Mouse (Mus musculus) adipose tissue, adult 10 weeks (tissue): ENCODE data around the gene Sat1. TPM values are rescaled to one million over a fixed set of nuclear protein-coding genes. Genes with fewer than 3 reads are reported as not detected.

Experiments used
- polyA plus RNA-seq: library from polyadenylated mRNA; stranded (reverse); fragments of 350-450 nt; fragmentation: Illumina TruSeq; extraction: RNeasy Lipid Tissue Mini Kit (QIAGEN cat#74804); gene quantifications from one replicate; pipeline ENCODE4 v1.2.3, GENCODE M21; 2014; ENCODE audit warnings: low read depth, low replicate concordance

Sat1 gene
- polyA plus RNA-seq: 513 TPM

GRCm38 (mm10) chrX:155216271-155216670 is at the start of gene Sat1:
Gene Sat1 (minus strand): TSS chrX:155216449.

GRCm38 (mm10) chrX:155262235-155262914 is 46.1 kb upstream of the Sat1 start, which contains the start of gene Acot9:
Gene Acot9 (plus strand): TSS chrX:155262443.

Other genes starting within 250 kb of the Sat1 start
- not detected for gene Magea8, start 220.6 kb downstream of the Sat1 start, polyA plus RNA-seq
- gene Magea5, start 153.3 kb downstream of the Sat1 start, polyA plus RNA-seq: not detected
- not detected for gene Magea1, start 126.7 kb downstream of the Sat1 start, polyA plus RNA-seq
- not detected for gene Magea2, start 122.8 kb downstream of the Sat1 start, polyA plus RNA-seq
- not detected for gene Cldn34b2, start 88.0 kb downstream of the Sat1 start, polyA plus RNA-seq
- gene Acot9, start 46.0 kb upstream of the Sat1 start, polyA plus RNA-seq: 79.5 TPM
- 55.0 TPM for gene Prdx4, start 124.3 kb upstream of the Sat1 start, polyA plus RNA-seq